Mouse (Mus musculus): ENCODE data around the gene Ribc2. TPM values are rescaled to one million over a fixed set of nuclear protein-coding genes. Genes with fewer than 3 reads are reported as not detected.

Gene Ribc2
- not detected in 2 replicates for polyA plus RNA-seq (2012; rRNA removed)
- polyA plus RNA-seq (2014; fragmentation: Nextera tagmentation; extraction: Ambion mirVana): not detected in 2 replicates

GRCm38 (mm10) chr15:85131275-85132192 lies at the start of gene Ribc2, which contains the start of gene Smc1b:
Ribc2 (plus strand) TSS chr15:85132078.
Smc1b (minus strand) TSS chr15:85131964.
- H3K27ac ChIP-seq: no peak within 1 kb of the TSS
- WGBS (ENCODE audit: insufficient replicate concordance): 26% methylated on average over 54 of the region's 58 CpGs
- TF ChIP-seq CTCF (IDR thresholded peaks at IDR 0.05; ENCODE audit: low read depth) (no peak), EP300 (IDR thresholded peaks at IDR 0.05; ENCODE audit: low read depth) (no peak)
- H3K4me1 ChIP-seq (replicated peaks; ENCODE audit: control insufficient read depth in 2 of 2, insufficient read depth in 2 of 2, low read length in 1 of 2): no peaks in the 10 kb centered on the region
- H3K9ac ChIP-seq (replicated peaks): no peak within 1 kb of the TSS
- H3K4me2 ChIP-seq (ENCODE audit: low read depth): peak within 1 kb of the TSS; percentile 13; the same call in 1 of the 2 replicates
- ATAC-seq (ENCODE audit: insufficient read depth): no peak
- DNase-seq (ENCODE audit: low read depth in 3 of 3, low spot score in 3 of 3): peak in 1 of 3 experiments; percentile 9
- H3K36me3 ChIP-seq (replicated peaks; ENCODE audit: control insufficient read depth, insufficient read depth, low read depth): no peaks in the 10 kb centered on the region
- no peak within 1 kb of the TSS for H3K4me3 ChIP-seq (ENCODE audit: insufficient read depth in 1 of 2, low read depth in 2 of 2, low read length in 2 of 2)
- no peaks in the 10 kb centered on the region for H3K27me3 ChIP-seq (ENCODE audit: control insufficient read depth, insufficient read depth, low read length)
- H3K9me3 ChIP-seq (ENCODE audit: control insufficient read depth, low read length): no peaks in the 10 kb centered on the region

DNA sequence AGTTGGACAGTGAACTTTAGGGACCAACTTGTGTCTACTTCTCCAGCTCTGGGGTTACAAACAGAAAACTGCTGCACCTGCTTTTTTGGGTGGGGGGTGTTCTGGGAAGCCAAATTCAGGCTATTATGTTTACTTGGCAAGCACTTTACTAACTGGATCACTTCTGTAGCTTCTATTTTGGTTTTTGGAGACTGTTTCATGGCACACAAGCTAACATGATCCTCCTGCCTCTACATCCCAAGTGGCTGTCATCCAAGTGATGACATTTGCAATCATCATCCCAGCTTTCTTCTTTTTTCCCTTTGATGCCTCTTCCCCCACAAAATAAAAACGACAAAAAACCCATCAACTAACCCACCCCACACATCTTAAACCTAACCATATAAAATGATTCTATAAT lies 46.2 kb upstream of the Ribc2 start:
- TF ChIP-seq CTCF (IDR thresholded peaks at IDR 0.05; ENCODE audit: low read depth) (no peak), EP300 (IDR thresholded peaks at IDR 0.05; ENCODE audit: low read depth) (no peak)
- no peak overlapping the region for H3K9ac ChIP-seq (replicated peaks)
- H3K4me3 ChIP-seq (ENCODE audit: insufficient read depth in 1 of 2, low read depth in 2 of 2, low read length in 2 of 2): no peak overlapping the region
- 59% methylated on average over 1 of the region's 1 CpGs for WGBS (ENCODE audit: insufficient replicate concordance)
- no peak for ATAC-seq (ENCODE audit: insufficient read depth)
- H3K27me3 ChIP-seq (ENCODE audit: control insufficient read depth, insufficient read depth, low read length): no peaks in the 10 kb centered on the region
- H3K36me3 ChIP-seq (replicated peaks; ENCODE audit: control insufficient read depth, insufficient read depth, low read depth): no peaks in the 10 kb centered on the region
- H3K9me3 ChIP-seq (ENCODE audit: control insufficient read depth, low read length): no peaks in the 10 kb centered on the region
- no peaks in the 10 kb centered on the region for H3K4me1 ChIP-seq (replicated peaks; ENCODE audit: control insufficient read depth in 2 of 2, insufficient read depth in 2 of 2, low read length in 1 of 2)
- DNase-seq (ENCODE audit: low read depth in 3 of 3, low spot score in 3 of 3): no peak
- no peak overlapping the region for H3K4me2 ChIP-seq (ENCODE audit: low read depth)
- no peak overlapping the region for H3K27ac ChIP-seq

GRCm38 (mm10) chr15:85132193-85132520 lies 279 bp downstream of the Ribc2 start:
- WGBS (ENCODE audit: insufficient replicate concordance): 28% methylated on average over 10 of the region's 10 CpGs
- DNase-seq (ENCODE audit: low read depth in 3 of 3, low spot score in 3 of 3) (no peak), ATAC-seq (ENCODE audit: insufficient read depth) (no peak)
- TF ChIP-seq EP300 (IDR thresholded peaks at IDR 0.05; ENCODE audit: low read depth) (no peak), CTCF (IDR thresholded peaks at IDR 0.05; ENCODE audit: low read depth) (no peak)
- Histone ChIP-seq H3K9ac (replicated peaks) (no peak overlapping the region), H3K27me3 (ENCODE audit: control insufficient read depth, insufficient read depth, low read length) (no peaks in the 10 kb centered on the region), H3K36me3 (replicated peaks; ENCODE audit: control insufficient read depth, insufficient read depth, low read depth) (no peaks in the 10 kb centered on the region), H3K27ac (no peak overlapping the region), H3K4me3 (ENCODE audit: insufficient read depth in 1 of 2, low read depth in 2 of 2, low read length in 2 of 2) (no peak overlapping the region), H3K4me2 (ENCODE audit: low read depth) (peak overlapping the region; percentile 13; the same call in 1 of the 2 replicates), H3K9me3 (ENCODE audit: control insufficient read depth, low read length) (no peaks in the 10 kb centered on the region), H3K4me1 (replicated peaks; ENCODE audit: control insufficient read depth in 2 of 2, insufficient read depth in 2 of 2, low read length in 1 of 2) (no peaks in the 10 kb centered on the region)

- Histone ChIP-seq H3K9ac (replicated peaks) (no peak overlapping the region), H3K4me3 (ENCODE audit: insufficient read depth in 1 of 2, low read depth in 2 of 2, low read length in 2 of 2) (no peak overlapping the region), H3K36me3 (replicated peaks; ENCODE audit: control insufficient read depth, insufficient read depth, low read depth) (no peaks in the 10 kb centered on the region), H3K4me2 (ENCODE audit: low read depth) (no peak overlapping the region), H3K4me1 (replicated peaks; ENCODE audit: control insufficient read depth in 2 of 2, insufficient read depth in 2 of 2, low read length in 1 of 2) (no peaks in the 10 kb centered on the region), H3K9me3 (ENCODE audit: control insufficient read depth, low read length) (no peaks in the 10 kb centered on the region), H3K27me3 (ENCODE audit: control insufficient read depth, insufficient read depth, low read length) (no peaks in the 10 kb centered on the region), H3K27ac (no peak overlapping the region)
- DNase-seq (ENCODE audit: low read depth in 3 of 3, low spot score in 3 of 3) (no peak), ATAC-seq (ENCODE audit: insufficient read depth) (no peak)
- WGBS (ENCODE audit: insufficient replicate concordance): 17% methylated on average over 9 of the region's 9 CpGs
- TF ChIP-seq CTCF (IDR thresholded peaks at IDR 0.05; ENCODE audit: low read depth) (no peak), EP300 (IDR thresholded peaks at IDR 0.05; ENCODE audit: low read depth) (no peak)
Measured at GRCm38 (mm10) chr15:85135143-85135542, 3.3 kb downstream of the Ribc2 start.

- Histone ChIP-seq H3K27ac (no peak overlapping the region), H3K4me3 (ENCODE audit: insufficient read depth in 1 of 2, low read depth in 2 of 2, low read length in 2 of 2) (no peak overlapping the region), H3K36me3 (replicated peaks; ENCODE audit: control insufficient read depth, insufficient read depth, low read depth) (no peaks in the 10 kb centered on the region), H3K4me2 (ENCODE audit: low read depth) (no peak overlapping the region), H3K9ac (replicated peaks) (no peak overlapping the region), H3K9me3 (ENCODE audit: control insufficient read depth, low read length) (no peaks in the 10 kb centered on the region), H3K4me1 (replicated peaks; ENCODE audit: control insufficient read depth in 2 of 2, insufficient read depth in 2 of 2, low read length in 1 of 2) (no peaks in the 10 kb centered on the region), H3K27me3 (ENCODE audit: control insufficient read depth, insufficient read depth, low read length) (no peaks in the 10 kb centered on the region)
- 63% methylated on average over 10 of the region's 10 CpGs for WGBS (ENCODE audit: insufficient replicate concordance)
- ATAC-seq (ENCODE audit: insufficient read depth) (no peak), DNase-seq (ENCODE audit: low read depth in 3 of 3, low spot score in 3 of 3) (no peak)
- TF ChIP-seq EP300 (IDR thresholded peaks at IDR 0.05; ENCODE audit: low read depth) (no peak), CTCF (IDR thresholded peaks at IDR 0.05; ENCODE audit: low read depth) (no peak)
Measured at GRCm38 (mm10) chr15:85141290-85141689, 9.4 kb downstream of the Ribc2 start.
